Mouse (Mus musculus) kidney, adult 2 months (tissue): ENCODE data around the gene Gm45208. TPM values are rescaled to one million over a fixed set of nuclear protein-coding genes. Genes with fewer than 3 reads are reported as not detected.

Source experiments
- DNase-seq: peaks from one replicate; pipeline ENCODE4 v3.0.0; 2021
- H3K27ac ChIP-seq: fragments of 200-500 bp; 2 replicates; pipeline ENCODE4 v1.5.1; 2012; ENCODE audit warnings: low read depth, low read length, control low read depth, inconsistent platforms; ENCODE audit not compliant: insufficient read depth
- H3K27me3 ChIP-seq: fragments of 200-500 bp; replicated peaks from 2 replicates; pipeline ENCODE4 v1.6.1; 2012; ENCODE audit warnings: mild to moderate bottlenecking, moderate library complexity, low read length, inconsistent platforms; ENCODE audit not compliant: control insufficient read depth, insufficient read depth
- H3K36me3 ChIP-seq: fragments of 200-500 bp; 2 replicates; pipeline ENCODE4 v1.6.1; 2012; ENCODE audit warnings: mild to moderate bottlenecking, moderate library complexity, low read length, inconsistent platforms; ENCODE audit not compliant: control insufficient read depth, insufficient read depth
- H3K4me1 ChIP-seq: fragments of 200-500 bp; 2 replicates; pipeline ENCODE4 v1.6.1; 2011; ENCODE audit warnings: low read length; ENCODE audit not compliant: control insufficient read depth, insufficient read depth
- H3K4me3 ChIP-seq: fragments of 200-500 bp; 2 replicates; pipeline ENCODE4 v1.5.1; 2011; ENCODE audit warnings: mild to moderate bottlenecking, low read depth, low read length, control low read depth; ENCODE audit not compliant: insufficient read depth
- CTCF ChIP-seq: fragments of 200-500 bp; conservative IDR thresholded peaks from 2 replicates; pipeline ENCODE4 v1.5.1; 2011; ENCODE audit warnings: low read depth, mild to moderate bottlenecking, control low read depth, low read length, moderate library complexity, mixed read lengths; ENCODE audit not compliant: insufficient read depth, insufficient read length
- POLR2A ChIP-seq: fragments of 200-500 bp; IDR thresholded peaks from one replicate; pipeline ENCODE4 v1.6.1; 2011; ENCODE audit warnings: low read depth, low read length, control low read depth
- WGBS: fragments of 180-500 bp; shearing (Covaris S2); methylation state at CpG from one replicate; pipeline ENCODE4 v1.1.7; 2018; 5-methylcytosine and 5-hydroxymethylcytosine counted together
- polyA plus RNA-seq: library from polyadenylated mRNA; depleted of rRNA; stranded (reverse); fragments of >200 nt; gene quantifications from 2 replicates; pipeline ENCODE4 v1.2.3, GENCODE M21; 2012; rRNA removed

Gene Gm45208
- polyA plus RNA-seq, 1 experiment: 0.28 TPM

DNA sequence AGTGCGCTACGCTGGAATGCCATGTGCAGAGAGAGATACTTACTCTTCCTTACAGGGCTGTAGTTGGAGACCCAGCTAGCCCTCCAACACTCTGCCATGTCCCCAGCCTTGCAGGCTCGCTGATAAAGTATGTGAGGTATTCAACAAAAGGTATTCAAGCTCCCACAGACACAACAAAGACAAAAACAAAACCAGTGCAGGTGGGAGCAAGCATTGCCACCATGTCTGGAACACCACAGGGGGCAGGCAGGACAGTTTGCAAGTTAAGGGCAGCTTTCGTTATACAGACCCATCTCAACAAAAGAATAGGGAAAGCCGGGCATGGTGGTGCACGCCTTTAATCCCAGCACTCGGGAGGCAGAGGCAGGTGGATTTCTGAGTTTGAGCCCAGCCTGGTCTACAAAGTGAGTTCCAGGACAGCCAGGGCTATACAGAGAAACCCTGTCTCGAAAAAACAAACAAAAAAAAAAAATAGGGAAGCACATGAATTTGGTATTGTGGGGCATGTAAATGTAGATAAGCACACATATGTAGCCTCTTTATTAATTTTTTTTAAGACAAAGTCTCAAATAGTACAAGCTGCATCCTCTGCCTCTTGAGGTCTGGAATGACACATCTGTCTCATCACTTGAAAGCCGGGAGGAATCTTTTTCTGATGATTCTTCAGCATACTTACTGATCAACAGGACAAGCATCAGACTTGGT is 53.6 kb downstream of the Gm45208 start:
- no peaks in the 10 kb centered on the region; the same call in 1 of the 2 replicates for H3K4me1 ChIP-seq
- TF ChIP-seq CTCF: no peak
- no peak for TF ChIP-seq POLR2A
- no peak overlapping the region for H3K4me3 ChIP-seq
- 84% methylated on average over 9 of the region's 9 CpGs for WGBS
- no peaks in the 10 kb centered on the region for H3K36me3 ChIP-seq
- H3K27me3 ChIP-seq: no peaks in the 10 kb centered on the region
- no peak for DNase-seq
- no peak overlapping the region for H3K27ac ChIP-seq

DNA sequence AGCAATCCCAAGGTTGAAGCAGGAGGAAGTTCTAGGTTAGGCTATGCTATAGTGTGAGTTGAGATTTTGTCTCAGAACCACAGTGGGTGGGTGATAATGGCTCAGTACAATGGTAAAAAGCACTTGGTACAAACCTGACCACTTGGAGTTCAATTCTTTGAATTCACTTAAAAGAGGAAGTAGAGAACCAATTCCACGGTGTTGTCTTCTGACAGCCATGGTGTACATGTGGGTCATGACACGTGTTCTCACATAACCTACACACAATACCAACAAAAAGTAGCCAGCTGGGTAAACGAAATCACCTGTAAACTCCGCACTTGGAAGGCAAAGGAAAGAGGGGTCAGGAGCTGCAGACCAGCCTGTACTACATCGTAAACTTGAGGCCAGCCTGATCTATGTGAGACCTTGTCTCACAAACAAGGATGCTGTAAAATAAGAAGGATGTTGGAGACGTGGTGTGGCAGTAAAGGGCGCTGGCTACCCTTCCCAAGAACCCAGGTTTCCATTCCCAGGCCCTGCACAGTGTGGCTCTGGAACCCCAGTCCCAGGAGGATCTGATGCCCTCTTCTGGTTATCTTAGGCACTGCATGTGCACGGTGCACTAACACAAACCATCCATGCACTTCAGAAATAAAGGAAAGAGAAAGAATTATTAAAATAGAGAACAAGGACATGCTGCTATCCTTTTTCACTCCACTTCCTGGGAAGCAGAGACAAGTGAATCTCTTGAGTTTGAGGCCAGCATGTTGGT is 54.5 kb downstream of the Gm45208 start:
- Histone ChIP-seq H3K36me3 (no peaks in the 10 kb centered on the region), H3K27me3 (no peaks in the 10 kb centered on the region), H3K4me3 (no peak overlapping the region), H3K4me1 (no peaks in the 10 kb centered on the region; the same call in 1 of the 2 replicates), H3K27ac (no peak overlapping the region)
- TF ChIP-seq POLR2A (no peak), CTCF (peak; percentile 70)
- 41% methylated on average over 8 of the region's 8 CpGs for WGBS
- DNase-seq: peak; percentile 55

DNA sequence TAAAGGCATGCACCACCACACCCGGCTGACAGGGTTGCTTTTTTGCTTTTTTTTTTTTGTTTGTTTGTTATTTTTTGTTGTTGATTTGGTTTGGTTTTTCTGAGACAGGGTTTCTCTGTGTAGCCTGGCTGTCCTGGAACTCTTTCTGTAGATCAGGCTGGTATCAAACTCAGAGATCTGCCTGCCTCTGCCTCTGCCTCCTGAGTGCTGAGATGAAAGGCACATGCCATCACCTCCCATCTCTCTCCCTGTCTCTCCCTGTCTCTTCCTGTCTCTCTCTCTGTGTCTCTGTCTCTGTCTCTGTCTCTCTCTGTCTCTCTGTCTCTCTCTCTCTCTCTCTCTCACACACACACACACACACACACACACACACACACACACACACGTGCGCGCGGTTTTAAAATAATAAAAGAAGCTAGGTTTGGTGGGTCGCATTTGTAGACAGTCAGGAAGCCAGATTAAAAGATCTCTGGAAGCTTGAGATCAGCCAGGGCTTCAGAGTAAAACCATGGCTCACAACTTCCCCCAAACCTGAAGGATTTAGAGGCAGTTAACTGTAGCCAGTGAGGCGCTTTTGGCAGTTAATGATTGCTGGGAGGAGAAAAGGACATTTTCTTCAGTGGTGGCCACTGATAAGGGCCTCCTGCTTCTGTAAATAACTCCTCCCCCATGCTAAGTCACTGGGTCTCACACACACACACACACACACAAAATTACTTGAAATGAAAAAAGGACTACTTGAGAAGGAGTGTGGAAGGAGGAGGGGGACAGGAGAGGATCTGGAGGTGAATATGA is 56.6 kb downstream of the Gm45208 start:
- Histone ChIP-seq H3K4me3 (no peak overlapping the region), H3K27me3 (no peaks in the 10 kb centered on the region), H3K27ac (no peak overlapping the region), H3K36me3 (no peaks in the 10 kb centered on the region), H3K4me1 (no peaks in the 10 kb centered on the region; the same call in 1 of the 2 replicates)
- TF ChIP-seq CTCF: no peak
- no peak for TF ChIP-seq POLR2A
- 42% methylated on average over 7 of the region's 7 CpGs for WGBS
- DNase-seq: no peak

DNA sequence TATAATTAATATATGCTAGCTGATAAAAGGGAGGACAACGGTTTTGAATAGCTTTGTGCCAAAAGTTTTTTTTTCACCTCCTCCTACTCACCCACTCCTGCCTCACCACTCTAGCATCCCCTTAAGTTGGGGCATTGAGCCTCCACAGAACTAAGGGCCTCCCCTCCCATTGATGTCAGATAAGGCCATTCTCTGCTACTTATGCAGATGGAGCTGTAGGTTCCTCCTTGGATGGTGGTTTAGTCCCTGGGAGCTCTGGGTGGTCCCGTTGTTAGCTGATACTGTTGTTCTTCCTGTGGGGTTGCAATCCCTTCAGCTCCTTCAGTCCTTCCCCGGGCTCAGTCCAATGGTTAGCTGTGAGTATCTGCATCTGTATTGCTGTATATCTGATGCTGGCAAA is 57.2 kb downstream of the Gm45208 start:
- Histone ChIP-seq H3K4me1 (no peaks in the 10 kb centered on the region; the same call in 1 of the 2 replicates), H3K36me3 (no peaks in the 10 kb centered on the region), H3K27me3 (no peaks in the 10 kb centered on the region), H3K27ac (no peak overlapping the region), H3K4me3 (no peak overlapping the region)
- DNase-seq: no peak
- no peak for TF ChIP-seq CTCF
- no peak for TF ChIP-seq POLR2A
- 22% methylated on average over 3 of the region's 3 CpGs for WGBS

Other genes starting within 250 kb of the Gm45208 start
- 0.08 and 0.92 TPM in 2 replicates for gene Foxp3, start 148.6 kb upstream of the Gm45208 start, polyA plus RNA-seq
- 1.2 and 1.6 TPM in 2 replicates for gene Ppp1r3f, start 148.0 kb upstream of the Gm45208 start, polyA plus RNA-seq
- gene Ccdc22, start 116.7 kb upstream of the Gm45208 start, polyA plus RNA-seq: 25.3 and 26.6 TPM in 2 replicates
- 0.03 TPM in 1 of 2 replicates, not detected in the other for gene Cacna1f, start 115.2 kb upstream of the Gm45208 start, polyA plus RNA-seq
- gene Syp, start 83.8 kb upstream of the Gm45208 start, polyA plus RNA-seq: 8.0 and 9.2 TPM in 2 replicates
- gene Prickle3, start 65.0 kb upstream of the Gm45208 start, polyA plus RNA-seq: 8.9 and 9.2 TPM in 2 replicates
- gene Plp2, start 50.9 kb upstream of the Gm45208 start, polyA plus RNA-seq: 72.2 and 74.1 TPM in 2 replicates
- gene Magix, start 41.0 kb upstream of the Gm45208 start, polyA plus RNA-seq: 17.4 and 22.1 TPM in 2 replicates
- gene Gpkow, start 25.1 kb upstream of the Gm45208 start, polyA plus RNA-seq: 8.2 and 10.9 TPM in 2 replicates
- gene Wdr45, start 7.9 kb upstream of the Gm45208 start, polyA plus RNA-seq: 73.1 and 76.9 TPM in 2 replicates
- 33.8 and 40.9 TPM in 2 replicates for gene Praf2, start 6.2 kb downstream of the Gm45208 start, polyA plus RNA-seq
- gene Ccdc120, start 28.7 kb downstream of the Gm45208 start, polyA plus RNA-seq: 8.3 and 14.1 TPM in 2 replicates
- 18.8 and 20.1 TPM in 2 replicates for gene Tfe3, start 40.3 kb downstream of the Gm45208 start, polyA plus RNA-seq
- gene Gripap1, start 67.5 kb downstream of the Gm45208 start, polyA plus RNA-seq: 25.5 and 30.3 TPM in 2 replicates
- 0.48 and 0.53 TPM in 2 replicates for gene Kcnd1, start 100.0 kb downstream of the Gm45208 start, polyA plus RNA-seq
- 26.8 and 30.4 TPM in 2 replicates for gene Otud5, start 119.1 kb downstream of the Gm45208 start, polyA plus RNA-seq
- 11.4 and 11.5 TPM in 2 replicates for gene Pim2, start 156.0 kb downstream of the Gm45208 start, polyA plus RNA-seq
- gene Slc35a2, start 161.8 kb downstream of the Gm45208 start, polyA plus RNA-seq: 50.0 and 50.1 TPM in 2 replicates
- gene Pqbp1, start 177.0 kb downstream of the Gm45208 start, polyA plus RNA-seq: 45.7 and 58.0 TPM in 2 replicates
- gene Timm17b, start 177.1 kb downstream of the Gm45208 start, polyA plus RNA-seq: 47.0 and 60.9 TPM in 2 replicates
- not detected in 2 replicates for gene Gm10491, start 185.6 kb downstream of the Gm45208 start, polyA plus RNA-seq
- gene Gm10490, start 187.3 kb downstream of the Gm45208 start, polyA plus RNA-seq: not detected in 2 replicates
- 0.62 and 0.91 TPM in 2 replicates for gene Pcsk1n, start 197.6 kb downstream of the Gm45208 start, polyA plus RNA-seq
- gene Eras, start 206.4 kb downstream of the Gm45208 start, polyA plus RNA-seq: not detected in 2 replicates
- 65.1 and 86.2 TPM in 2 replicates for gene Hdac6, start 225.6 kb downstream of the Gm45208 start, polyA plus RNA-seq